Mouse (Mus musculus): Measurements from ENCODE around the gene Sag. TPM values are rescaled to one million over a fixed set of nuclear protein-coding genes. Genes with fewer than 3 reads are reported as not detected.

Sag gene
- polyA plus RNA-seq, 1 experiment: not detected

- Histone ChIP-seq H3K4me3 (ENCODE audit: insufficient read depth, low read depth, low read length) (no peak overlapping the region), H3K4me1 (ENCODE audit: control insufficient read depth, insufficient read depth, low read length) (peaks cover 21% of the 10 kb centered on the region), H3K27ac (ENCODE audit: insufficient read depth, low read depth, low read length) (peak overlapping the region; percentile 90)
- TF ChIP-seq CTCF (IDR thresholded peaks at IDR 0.05; ENCODE audit: insufficient read depth, low read depth, low read length): no peak
- WGBS: 22% methylated on average over 11 of the region's 11 CpGs
These were observed 44.9 kb downstream of the Sag start for GRCm38 (mm10) chr1:87848237-87848996.

- peak overlapping the region; percentile 90 for H3K27ac ChIP-seq (ENCODE audit: insufficient read depth, low read depth, low read length)
- WGBS: 42% methylated on average over 5 of the region's 5 CpGs
These were observed 45.8 kb downstream of the Sag start for GRCm38 (mm10) chr1:87849278-87849677.

GRCm38 (mm10) chr1:87851344-87851743 lies 47.9 kb downstream of the Sag start:
- 97% methylated on average over 3 of the region's 3 CpGs for WGBS
- TF ChIP-seq CTCF (IDR thresholded peaks at IDR 0.05; ENCODE audit: insufficient read depth, low read depth, low read length) (no peak), POLR2A (IDR thresholded peaks at IDR 0.05; ENCODE audit: insufficient read depth, low read depth, low read length) (no peak)
- no peak overlapping the region for H3K27ac ChIP-seq (ENCODE audit: insufficient read depth, low read depth, low read length)
- H3K4me1 ChIP-seq (ENCODE audit: control insufficient read depth, insufficient read depth, low read length): peaks cover 27% of the 10 kb centered on the region
- no peak overlapping the region for H3K4me3 ChIP-seq (ENCODE audit: insufficient read depth, low read depth, low read length)

More at GRCm38 (mm10) chr1:87849278-87849677, 45.8 kb downstream of the Sag start:
- H3K4me1 ChIP-seq (ENCODE audit: control insufficient read depth, insufficient read depth, low read length): peaks cover 21% of the 10 kb centered on the region
- TF ChIP-seq POLR2A (IDR thresholded peaks at IDR 0.05; ENCODE audit: insufficient read depth, low read depth, low read length): no peak
- TF ChIP-seq CTCF (IDR thresholded peaks at IDR 0.05; ENCODE audit: insufficient read depth, low read depth, low read length): no peak
- no peak overlapping the region for H3K4me3 ChIP-seq (ENCODE audit: insufficient read depth, low read depth, low read length)

GRCm38 (mm10) chr1:87852081-87852790 lies 48.8 kb downstream of the Sag start:
- Histone ChIP-seq H3K4me3 (ENCODE audit: insufficient read depth, low read depth, low read length) (peak overlapping the region; percentile 91), H3K4me1 (ENCODE audit: control insufficient read depth, insufficient read depth, low read length) (peaks cover 23% of the 10 kb centered on the region), H3K27ac (ENCODE audit: insufficient read depth, low read depth, low read length) (peak overlapping the region; percentile 76)
- 47% methylated on average over 5 of the region's 5 CpGs for WGBS
- no peak for TF ChIP-seq CTCF (IDR thresholded peaks at IDR 0.05; ENCODE audit: insufficient read depth, low read depth, low read length)
- TF ChIP-seq POLR2A (IDR thresholded peaks at IDR 0.05; ENCODE audit: insufficient read depth, low read depth, low read length): no peak

- under 1% methylated on average over 73 of the region's 74 CpGs for whole genome bisulfite sequencing
- Histone ChIP-seq H3K27ac (ENCODE audit: insufficient read depth, low read depth, low read length) (peak within 1 kb of the TSS; percentile 76), H3K4me1 (ENCODE audit: control insufficient read depth, insufficient read depth, low read length) (peaks cover 20% of the 10 kb centered on the region), H3K4me3 (ENCODE audit: insufficient read depth, low read depth, low read length) (peak within 1 kb of the TSS; percentile 91)
- TF ChIP-seq POLR2A (IDR thresholded peaks at IDR 0.05; ENCODE audit: insufficient read depth, low read depth, low read length): peak; percentile 60; the same call in 1 of the 2 replicates
- TF ChIP-seq CTCF (IDR thresholded peaks at IDR 0.05; ENCODE audit: insufficient read depth, low read depth, low read length): no peak
These were observed 49.6 kb downstream of the Sag start, which contains the start of gene Dgkd for GRCm38 (mm10) chr1:87852892-87853600. TSS of gene Dgkd (plus strand) at chr1:87853287.

- peak overlapping the region; percentile 32 for H3K27ac ChIP-seq (ENCODE audit: insufficient read depth, low read depth, low read length)
- WGBS: 1% methylated on average over 48 of the region's 48 CpGs
- peaks cover 17% of the 10 kb centered on the region for H3K4me1 ChIP-seq (ENCODE audit: control insufficient read depth, insufficient read depth, low read length)
- H3K4me3 ChIP-seq (ENCODE audit: insufficient read depth, low read depth, low read length): peak overlapping the region; percentile 91
- TF ChIP-seq POLR2A (IDR thresholded peaks at IDR 0.05; ENCODE audit: insufficient read depth, low read depth, low read length) (no peak), CTCF (IDR thresholded peaks at IDR 0.05; ENCODE audit: insufficient read depth, low read depth, low read length) (no peak)
These were observed 50.3 kb downstream of the Sag start for GRCm38 (mm10) chr1:87853601-87854361.

GRCm38 (mm10) chr1:87854411-87854810 lies 50.9 kb downstream of the Sag start:
- Histone ChIP-seq H3K4me3 (ENCODE audit: insufficient read depth, low read depth, low read length) (peak overlapping the region; percentile 91), H3K4me1 (ENCODE audit: control insufficient read depth, insufficient read depth, low read length) (peaks cover 17% of the 10 kb centered on the region), H3K27ac (ENCODE audit: insufficient read depth, low read depth, low read length) (peak overlapping the region; percentile 32)
- 10% methylated on average over 6 of the region's 6 CpGs for WGBS
- TF ChIP-seq CTCF (IDR thresholded peaks at IDR 0.05; ENCODE audit: insufficient read depth, low read depth, low read length) (no peak), POLR2A (IDR thresholded peaks at IDR 0.05; ENCODE audit: insufficient read depth, low read depth, low read length) (no peak)

- TF ChIP-seq CTCF (IDR thresholded peaks at IDR 0.05; ENCODE audit: insufficient read depth, low read depth, low read length) (no peak), POLR2A (IDR thresholded peaks at IDR 0.05; ENCODE audit: insufficient read depth, low read depth, low read length) (no peak)
- peak overlapping the region; percentile 4; the same call in 1 of the 2 replicates for H3K27ac ChIP-seq (ENCODE audit: insufficient read depth, low read depth, low read length)
- peaks cover 17% of the 10 kb centered on the region for H3K4me1 ChIP-seq (ENCODE audit: control insufficient read depth, insufficient read depth, low read length)
- WGBS: 17% methylated on average over 2 of the region's 2 CpGs
- H3K4me3 ChIP-seq (ENCODE audit: insufficient read depth, low read depth, low read length): peak overlapping the region; percentile 35
These were observed 51.4 kb downstream of the Sag start for GRCm38 (mm10) chr1:87854851-87855251.

Measured in olfactory bulb, adult 2 months (tissue).